Mouse (Mus musculus): Measurements from ENCODE around the gene Ncaph2. TPM values are rescaled to one million over a fixed set of nuclear protein-coding genes. Genes with fewer than 3 reads are reported as not detected.

Ncaph2 gene
- polyA plus RNA-seq, 1 experiment from 2014 or later, result 131 TPM

DNA sequence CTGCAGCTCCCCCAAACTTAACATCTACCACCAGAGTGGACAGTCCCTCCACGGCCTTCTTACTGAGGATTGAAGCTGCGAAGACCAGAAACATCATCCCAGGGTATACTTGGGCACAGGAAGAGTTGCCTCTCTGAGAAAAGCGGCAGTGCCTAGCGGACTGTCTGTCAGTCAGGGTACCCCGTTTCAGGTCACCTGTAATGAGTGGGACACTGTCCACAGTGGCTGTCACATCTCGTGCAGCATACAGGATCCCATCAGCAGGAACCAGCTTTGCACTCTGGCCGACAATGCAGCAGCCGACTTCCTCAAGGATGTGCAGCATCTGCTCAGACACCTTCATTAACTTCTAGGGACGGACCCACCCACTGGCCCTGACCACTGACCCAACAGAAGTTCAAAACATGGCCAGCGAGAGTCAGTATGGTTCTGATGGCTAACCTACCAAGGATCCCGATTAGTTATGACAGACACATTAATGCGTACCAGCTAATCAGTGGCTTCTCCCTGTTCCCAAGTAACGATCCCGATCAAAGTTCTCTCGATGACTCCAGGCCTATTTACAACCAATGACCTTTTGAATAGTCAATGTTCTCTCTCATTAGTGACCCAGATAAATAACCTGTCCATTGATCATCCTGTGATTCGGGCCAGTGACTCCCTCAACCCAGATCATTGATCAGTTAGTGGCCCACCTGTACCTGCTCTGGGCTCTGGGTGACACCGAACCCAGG, 19.4 kb downstream of the Ncaph2 start:
- Histone ChIP-seq H3K9ac (peak overlapping the region; percentile 80; the same call in 1 of the 2 replicates), H3K4me3 (replicated peaks) (no peak overlapping the region), H3K4me2 (replicated peaks) (peak overlapping the region; percentile 86; the same call in 1 of the 2 replicates), H3K36me3 (peaks cover 24% of the 10 kb centered on the region), H3K4me1 (replicated peaks) (peaks cover 37% of the 10 kb centered on the region), H3K27me3 (replicated peaks) (peaks cover 35% of the 10 kb centered on the region), H3K9me3 (no peaks in the 10 kb centered on the region), H3K27ac (no peak overlapping the region)
- no peak for ATAC-seq
- 92% methylated on average over 17 of the region's 17 CpGs for WGBS

DNA sequence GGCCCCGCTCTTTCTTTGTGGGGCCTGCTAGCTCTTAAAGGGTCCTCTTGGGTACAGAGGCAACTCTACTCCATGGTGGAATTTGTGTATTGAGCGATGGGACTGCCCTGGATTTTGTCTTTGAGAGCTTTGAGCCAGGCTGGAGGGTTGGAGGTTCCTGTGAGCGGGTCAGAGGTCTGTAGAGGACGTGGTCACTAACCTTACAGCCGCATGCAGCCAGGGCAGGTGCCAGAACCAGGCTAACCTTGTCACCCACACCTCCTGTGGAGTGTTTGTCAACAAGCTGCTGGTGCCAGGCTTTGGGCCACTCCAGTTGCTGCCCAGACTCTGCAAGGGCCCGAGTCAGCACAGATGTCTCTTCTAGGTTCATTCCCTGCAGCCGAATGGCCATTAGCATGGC, 20.5 kb downstream of the Ncaph2 start:
- no peaks in the 10 kb centered on the region for H3K9me3 ChIP-seq
- H3K4me2 ChIP-seq (replicated peaks), result no peak overlapping the region
- no peak for ATAC-seq
- peaks cover 37% of the 10 kb centered on the region for H3K4me1 ChIP-seq (replicated peaks)
- no peak overlapping the region for H3K4me3 ChIP-seq (replicated peaks)
- H3K9ac ChIP-seq, result no peak overlapping the region
- peaks cover 15% of the 10 kb centered on the region for H3K36me3 ChIP-seq
- WGBS, result 81% methylated on average over 7 of the region's 7 CpGs
- H3K27ac ChIP-seq, result no peak overlapping the region
- peaks cover 35% of the 10 kb centered on the region for H3K27me3 ChIP-seq (replicated peaks)

- no peak for ATAC-seq
- H3K9ac ChIP-seq, result no peak within 1 kb of the TSS
- H3K4me2 ChIP-seq (replicated peaks), result peak within 1 kb of the TSS; percentile 34
- H3K4me1 ChIP-seq (replicated peaks), result peaks cover 37% of the 10 kb centered on the region
- H3K9me3 ChIP-seq, result no peaks in the 10 kb centered on the region
- peaks cover 6% of the 10 kb centered on the region for H3K36me3 ChIP-seq
- peak within 1 kb of the TSS; percentile 36; the same call in 1 of the 2 replicates for H3K4me3 ChIP-seq (replicated peaks)
- WGBS, result 23% methylated on average over 16 of the region's 16 CpGs
- peaks cover 35% of the 10 kb centered on the region for H3K27me3 ChIP-seq (replicated peaks)
- H3K27ac ChIP-seq, result no peak within 1 kb of the TSS
These were observed 21.4 kb downstream of the Ncaph2 start, which contains the start of gene Tymp for GRCm38 (mm10) chr15:89376957-89377356. Gene Tymp (minus strand): TSS chr15:89377039.

DNA sequence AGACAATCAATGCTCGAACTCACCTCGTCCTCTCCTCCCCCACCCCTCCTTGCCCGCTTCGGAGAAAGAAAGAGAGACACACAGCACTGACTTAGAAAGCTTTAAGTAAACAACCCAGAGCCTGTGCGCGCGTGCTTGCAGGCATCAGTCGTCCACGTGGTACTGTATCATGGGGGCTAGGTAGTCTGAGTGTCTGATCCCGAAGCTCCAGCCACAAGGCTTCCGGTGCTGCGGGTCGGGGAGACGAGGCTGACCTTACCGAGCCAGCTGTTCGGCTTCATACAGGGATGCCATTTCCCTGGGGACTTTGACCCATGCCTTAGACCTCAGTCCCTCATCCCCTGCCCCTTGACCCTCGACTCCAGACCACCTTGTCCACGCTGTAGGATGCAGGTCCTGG, 21.8 kb downstream of the Ncaph2 start:
- Histone ChIP-seq H3K4me3 (replicated peaks) (no peak overlapping the region; the same call in 1 of the 2 replicates), H3K27ac (no peak overlapping the region), H3K36me3 (peaks cover 1% of the 10 kb centered on the region; the same call in 1 of the 2 replicates), H3K9ac (no peak overlapping the region), H3K27me3 (replicated peaks) (peaks cover 35% of the 10 kb centered on the region), H3K4me2 (replicated peaks) (peak overlapping the region; percentile 34), H3K4me1 (replicated peaks) (peaks cover 37% of the 10 kb centered on the region), H3K9me3 (no peaks in the 10 kb centered on the region)
- no peak for ATAC-seq
- 5% methylated on average over 18 of the region's 18 CpGs for WGBS

- peak overlapping the region; percentile 78 for H3K4me2 ChIP-seq (replicated peaks)
- no peaks in the 10 kb centered on the region for H3K9me3 ChIP-seq
- no peak overlapping the region for H3K27ac ChIP-seq
- H3K9ac ChIP-seq, result peak overlapping the region; percentile 24; the same call in 1 of the 2 replicates
- 12% methylated on average over 46 of the region's 46 CpGs for WGBS
- no peak for ATAC-seq
- H3K4me3 ChIP-seq (replicated peaks), result peak overlapping the region; percentile 36
- H3K27me3 ChIP-seq (replicated peaks), result peaks cover 39% of the 10 kb centered on the region
- H3K36me3 ChIP-seq, result no peaks in the 10 kb centered on the region
- peaks cover 29% of the 10 kb centered on the region for H3K4me1 ChIP-seq (replicated peaks)
These were observed 22.7 kb downstream of the Ncaph2 start for GRCm38 (mm10) chr15:89377938-89378828.

- Histone ChIP-seq H3K36me3 (no peaks in the 10 kb centered on the region), H3K4me3 (replicated peaks) (peak within 1 kb of the TSS; percentile 36), H3K4me2 (replicated peaks) (peak within 1 kb of the TSS; percentile 78), H3K27me3 (replicated peaks) (peaks cover 39% of the 10 kb centered on the region), H3K27ac (no peak within 1 kb of the TSS), H3K4me1 (replicated peaks) (peaks cover 27% of the 10 kb centered on the region), H3K9me3 (no peaks in the 10 kb centered on the region), H3K9ac (peak within 1 kb of the TSS; percentile 24; the same call in 1 of the 2 replicates)
- no peak for ATAC-seq
- WGBS, result 1% methylated on average over 33 of the region's 33 CpGs
These were observed 23.4 kb downstream of the Ncaph2 start, which contains the start of gene Odf3b for GRCm38 (mm10) chr15:89378831-89379401. Gene Odf3b (minus strand): TSS chr15:89379282.

DNA sequence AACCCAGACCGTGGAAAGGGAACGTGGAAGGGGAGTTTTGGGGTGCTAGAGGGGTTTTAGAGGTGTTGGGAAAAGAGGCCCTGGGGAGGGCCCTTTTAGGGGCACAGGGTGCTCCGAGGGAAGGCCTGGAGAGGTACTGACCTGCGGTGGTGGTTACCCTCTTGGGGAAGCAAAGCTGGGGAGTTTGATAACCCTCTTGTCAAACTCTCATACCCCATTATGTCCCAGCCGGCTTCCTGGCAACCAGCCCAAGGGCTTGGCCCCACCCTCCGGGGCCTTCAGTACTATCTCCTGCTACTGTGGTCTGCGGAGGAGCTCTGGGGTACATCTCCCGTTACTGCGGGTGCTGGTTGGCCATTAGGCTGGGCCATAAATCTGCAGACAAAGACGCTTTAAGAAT, 23.9 kb downstream of the Ncaph2 start:
- H3K36me3 ChIP-seq, result no peaks in the 10 kb centered on the region
- WGBS, result 11% methylated on average over 10 of the region's 10 CpGs
- H3K27me3 ChIP-seq (replicated peaks), result peaks cover 39% of the 10 kb centered on the region
- no peaks in the 10 kb centered on the region for H3K9me3 ChIP-seq
- peak overlapping the region; percentile 36 for H3K4me3 ChIP-seq (replicated peaks)
- peaks cover 25% of the 10 kb centered on the region for H3K4me1 ChIP-seq (replicated peaks)
- ATAC-seq, result no peak
- H3K27ac ChIP-seq, result no peak overlapping the region
- H3K9ac ChIP-seq, result peak overlapping the region; percentile 24; the same call in 1 of the 2 replicates
- peak overlapping the region; percentile 78 for H3K4me2 ChIP-seq (replicated peaks)

DNA sequence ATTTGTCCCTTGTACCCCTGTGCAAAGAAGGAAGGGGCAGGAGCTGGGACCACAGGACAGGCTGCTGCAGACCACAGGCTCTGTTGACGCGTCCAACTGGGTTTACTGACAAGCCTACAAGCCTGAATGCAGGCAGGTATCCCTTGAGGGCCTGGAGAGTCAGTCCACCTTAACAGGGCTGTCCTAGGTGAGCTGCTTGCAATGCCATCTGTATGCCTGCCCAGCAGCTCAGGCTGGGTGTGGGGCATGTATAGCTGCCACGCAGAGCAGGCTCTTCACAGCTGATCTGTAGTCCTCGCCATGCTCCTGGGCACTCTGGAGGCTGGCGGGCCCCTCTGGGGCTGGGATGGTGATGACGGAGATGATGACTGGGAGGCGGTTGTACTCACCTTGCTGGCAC, 29.1 kb downstream of the Ncaph2 start, which contains the start of gene Klhdc7b:
Gene Klhdc7b, plus strand, starts transcription at position 301 of the 400 bp plus-strand sequence.
- H3K9ac ChIP-seq, result no peak within 1 kb of the TSS
- 0 out of 2 replicates have a peak, but pooled peaks cover under 1% of the 10 kb centered on the region for H3K4me1 ChIP-seq (replicated peaks)
- no peak within 1 kb of the TSS for H3K4me3 ChIP-seq (replicated peaks)
- H3K27ac ChIP-seq, result no peak within 1 kb of the TSS
- no peak within 1 kb of the TSS for H3K4me2 ChIP-seq (replicated peaks)
- WGBS, result 92% methylated on average over 7 of the region's 7 CpGs
- no peaks in the 10 kb centered on the region for H3K9me3 ChIP-seq
- H3K27me3 ChIP-seq (replicated peaks), result peaks cover 7% of the 10 kb centered on the region
- no peaks in the 10 kb centered on the region for H3K36me3 ChIP-seq
- ATAC-seq, result no peak

DNA sequence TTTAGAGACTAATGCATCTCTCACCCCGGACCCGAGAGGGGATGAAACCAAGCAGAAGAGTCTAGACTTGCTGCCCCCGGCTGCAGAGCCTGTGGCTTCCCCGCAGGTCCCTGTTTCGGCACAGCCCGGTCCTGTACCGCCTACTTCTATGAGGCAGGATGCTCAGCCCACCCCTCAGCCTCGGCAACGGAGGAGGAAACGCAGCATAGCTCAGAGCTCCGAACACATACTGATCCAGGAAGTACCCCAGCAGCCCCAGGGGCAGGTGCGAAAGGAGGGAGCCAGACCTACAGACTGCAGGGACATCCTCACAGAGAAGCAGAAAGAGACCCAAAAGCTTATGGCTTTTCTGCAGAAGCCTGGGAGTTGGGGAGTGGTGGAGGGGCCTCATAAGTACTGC, 31.6 kb downstream of the Ncaph2 start:
- no peaks in the 10 kb centered on the region for H3K4me1 ChIP-seq (replicated peaks)
- H3K27me3 ChIP-seq (replicated peaks), result 0 out of 2 replicates have a peak, but pooled peaks cover 6% of the 10 kb centered on the region
- 42% methylated on average over 12 of the region's 12 CpGs for WGBS
- no peak for ATAC-seq
- no peak overlapping the region for H3K4me2 ChIP-seq (replicated peaks)
- no peaks in the 10 kb centered on the region for H3K9me3 ChIP-seq
- H3K9ac ChIP-seq, result no peak overlapping the region
- no peak overlapping the region for H3K27ac ChIP-seq
- H3K36me3 ChIP-seq, result no peaks in the 10 kb centered on the region
- no peak overlapping the region for H3K4me3 ChIP-seq (replicated peaks)

GRCm38 (mm10) chr15:89390081-89390480, 34.6 kb downstream of the Ncaph2 start:
- Histone ChIP-seq H3K9me3 (no peaks in the 10 kb centered on the region), H3K4me2 (replicated peaks) (no peak overlapping the region), H3K4me1 (replicated peaks) (no peaks in the 10 kb centered on the region), H3K27me3 (replicated peaks) (0 out of 2 replicates have a peak, but pooled peaks cover 2% of the 10 kb centered on the region), H3K4me3 (replicated peaks) (no peak overlapping the region), H3K27ac (no peak overlapping the region), H3K36me3 (no peaks in the 10 kb centered on the region), H3K9ac (no peak overlapping the region)
- ATAC-seq, result no peak
- WGBS, result 93% methylated on average over 10 of the region's 10 CpGs

- Histone ChIP-seq H3K27ac (no peak overlapping the region), H3K9ac (no peak overlapping the region), H3K4me1 (replicated peaks) (no peaks in the 10 kb centered on the region), H3K36me3 (no peaks in the 10 kb centered on the region), H3K4me3 (replicated peaks) (no peak overlapping the region), H3K4me2 (replicated peaks) (no peak overlapping the region), H3K9me3 (no peaks in the 10 kb centered on the region), H3K27me3 (replicated peaks) (no peaks in the 10 kb centered on the region)
- peak; percentile 90 for ATAC-seq
- WGBS, result 71% methylated on average over 4 of the region's 4 CpGs
These were observed 41.4 kb downstream of the Ncaph2 start for GRCm38 (mm10) chr15:89396883-89397282.

- H3K36me3 ChIP-seq, result no peaks in the 10 kb centered on the region
- H3K9ac ChIP-seq, result no peak overlapping the region
- H3K4me3 ChIP-seq (replicated peaks), result no peak overlapping the region
- ATAC-seq, result no peak
- 77% methylated on average over 2 of the region's 2 CpGs for WGBS
- H3K27me3 ChIP-seq (replicated peaks), result no peaks in the 10 kb centered on the region
- no peak overlapping the region for H3K27ac ChIP-seq
- H3K9me3 ChIP-seq, result no peaks in the 10 kb centered on the region
- no peak overlapping the region for H3K4me2 ChIP-seq (replicated peaks)
- no peaks in the 10 kb centered on the region for H3K4me1 ChIP-seq (replicated peaks)
These were observed 42.6 kb downstream of the Ncaph2 start for GRCm38 (mm10) chr15:89398146-89398545.

All from intestine, embryonic 15.5 days (tissue).